ENCODE assay signal across 15 mouse cellular contexts in the genomic region with DNA sequence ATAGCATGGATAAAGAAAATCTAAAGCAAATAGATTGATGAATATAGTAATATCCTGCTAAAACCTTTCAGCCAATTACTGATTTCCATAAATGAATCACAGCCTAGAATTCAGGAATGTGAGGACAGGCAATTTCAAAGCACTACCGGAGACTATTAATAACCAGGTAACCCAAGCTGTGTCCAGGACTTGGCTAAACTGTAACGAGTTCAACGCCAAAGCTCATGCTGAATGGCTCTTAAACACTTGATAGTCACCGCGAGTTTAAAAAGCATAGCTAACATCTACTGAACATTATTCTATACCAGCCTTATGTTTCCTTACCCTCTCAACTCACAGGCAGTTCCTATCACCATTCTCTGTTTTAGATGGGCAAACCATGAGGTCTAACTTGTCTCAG.
A peak's percentile ranks its signal among the peaks of the same experiment; 100 is the strongest.
DNase-seq lines count a peak whose midpoint lies in the region; ATAC-seq lines count a peak whose summit lies in the region.
"Had no signal": no experiment of that assay in that cellular context is flagged by ENCODE, and none has a peak within 500 bp of the region (broad histone marks: within the 10 kb centered on the region; RNA-seq: fewer than 3 reads in every experiment).

No protein-coding gene starts in this region.

- 0 out of 2 replicates have a peak overlapping the region, but pooled peaks have one; percentile 2 for H3K27ac ChIP-seq in limb, embryonic 11.5 days (replicated peaks; ENCODE audit: low read depth, low read length)
- no peak overlapping the region for H3K27ac ChIP-seq in limb, embryonic 10.5 days
- no peak overlapping the region for H3K27ac ChIP-seq in hindbrain, embryonic 12.5 days
- H3K27ac ChIP-seq: embryonic facial prominence, embryonic 10.5 days; forebrain, embryonic 13.5 days had no signal

- H3K4me1 ChIP-seq in limb, embryonic 11.5 days (ENCODE audit: control insufficient read depth, insufficient read depth, low read length) = peaks cover 25% of the 10 kb centered on the region
- peaks cover 60% of the 10 kb centered on the region for H3K4me1 ChIP-seq in limb, embryonic 10.5 days
- no peaks in the 10 kb centered on the region for H3K4me1 ChIP-seq in hindbrain, embryonic 12.5 days

- no peak overlapping the region for H3K4me2 ChIP-seq in limb, embryonic 11.5 days (ENCODE audit: low read depth, severe bottlenecking)
- no peak overlapping the region for H3K4me2 ChIP-seq in hindbrain, embryonic 12.5 days (replicated peaks)
- H3K4me2 ChIP-seq: forebrain, embryonic 13.5 days; heart, embryonic 12.5 days had no signal

- H3K36me3 ChIP-seq in limb, embryonic 11.5 days (ENCODE audit: control insufficient read depth, insufficient read depth, low read length) = no peaks in the 10 kb centered on the region
- H3K36me3 ChIP-seq in limb, embryonic 10.5 days = no peaks in the 10 kb centered on the region
- no peaks in the 10 kb centered on the region for H3K36me3 ChIP-seq in hindbrain, embryonic 12.5 days
- H3K36me3 ChIP-seq: embryonic facial prominence, embryonic 10.5 days; heart, embryonic 12.5 days had no signal

- no peak overlapping the region for H3K9ac ChIP-seq in limb, embryonic 11.5 days (ENCODE audit: low read length)
- no peak overlapping the region for H3K9ac ChIP-seq in hindbrain, embryonic 12.5 days
- H3K9ac ChIP-seq: forebrain, embryonic 13.5 days; forebrain, postnatal 0 days; heart, embryonic 12.5 days had no signal

- DNase-seq in kidney, adult 11 months = peak; percentile 40
- DNase-seq in kidney, postnatal 10 days = no peak
- DNase-seq in limb, embryonic 11.5 days (ENCODE audit: low spot score) = no peak
- no peak for DNase-seq in limb, embryonic 10.5 days (ENCODE audit: low spot score)
- peak; percentile 21 to 52 for DNase-seq in kidney, postnatal 36 days
- DNase-seq: adrenal gland, adult 2 months; adrenal gland, postnatal 25 days; cerebellum, adult 2 months; cerebellum, postnatal 10 days; forebrain, postnatal 0 days had no signal

- H3K9me3 ChIP-seq in limb, embryonic 11.5 days (ENCODE audit: control insufficient read depth, low read length) = no peaks in the 10 kb centered on the region
- no peaks in the 10 kb centered on the region for H3K9me3 ChIP-seq in limb, embryonic 10.5 days (replicated peaks)
- H3K9me3 ChIP-seq in hindbrain, embryonic 12.5 days (replicated peaks) = no peaks in the 10 kb centered on the region
- H3K9me3 ChIP-seq: embryonic facial prominence, embryonic 10.5 days; forebrain, embryonic 13.5 days; heart, embryonic 12.5 days had no signal

- 70% methylated on average over 5 of the region's 5 CpGs for WGBS in limb, embryonic 11.5 days
- 82% methylated on average over 5 of the region's 5 CpGs for WGBS in limb, embryonic 10.5 days
- 87% methylated on average over 5 of the region's 5 CpGs for WGBS in hindbrain, embryonic 12.5 days

- ATAC-seq in limb, embryonic 11.5 days (ENCODE audit: insufficient number of reproducible peaks, low FRiP score, low TSS enrichment, low read depth) = no peak
- no peak for ATAC-seq in hindbrain, embryonic 12.5 days (ENCODE audit: low FRiP score)
- ATAC-seq: forebrain, embryonic 13.5 days; forebrain, postnatal 0 days; hindbrain, embryonic 16.5 days had no signal

- no peaks in the 10 kb centered on the region for H3K27me3 ChIP-seq in limb, embryonic 11.5 days (ENCODE audit: control insufficient read depth, insufficient read depth, low read length)
- H3K27me3 ChIP-seq in limb, embryonic 10.5 days (ENCODE audit: low read depth, poor library complexity, severe bottlenecking) = no peaks in the 10 kb centered on the region
- H3K27me3 ChIP-seq in hindbrain, embryonic 12.5 days = no peaks in the 10 kb centered on the region
- H3K27me3 ChIP-seq: forebrain, embryonic 13.5 days; heart, embryonic 12.5 days had no signal

- H3K4me3 ChIP-seq in limb, embryonic 11.5 days (ENCODE audit: low read depth, low read length) = no peak overlapping the region
- no peak overlapping the region for H3K4me3 ChIP-seq in limb, embryonic 10.5 days
- H3K4me3 ChIP-seq in hindbrain, embryonic 12.5 days = no peak overlapping the region
- H3K4me3 ChIP-seq: embryonic facial prominence, embryonic 10.5 days; forebrain, embryonic 13.5 days; heart, embryonic 12.5 days had no signal

Comparison
In these comparisons a context has a peak if more than half of its experiments do, and no peak if none do; other contexts are left out.
1. DNase-seq: peak in kidney, adult 11 months (single experiment) and kidney, postnatal 36 days (2 of 2); none in kidney, postnatal 10 days (single experiment), limb, embryonic 11.5 days (single experiment) and limb, embryonic 10.5 days (single experiment).